Mouse (Mus musculus) pancreas, adult 10 weeks (tissue): ENCODE results near the gene Nlrp1a. TPM values are rescaled to one million over a fixed set of nuclear protein-coding genes. Genes with fewer than 3 reads are reported as not detected.

ENCODE experiments used
- polyA plus RNA-seq: library from polyadenylated mRNA; stranded (reverse); fragments of 350-450 nt; fragmentation: Illumina TruSeq; extraction: RNeasy Lipid Tissue Mini Kit (QIAGEN cat#74804); gene quantifications from one replicate; pipeline ENCODE4 v1.2.3, GENCODE M21; 2015; ENCODE audit warnings: low read depth, low replicate concordance; ENCODE audit not compliant: insufficient read depth

Gene Nlrp1a
- polyA plus RNA-seq = not detected

DNA sequence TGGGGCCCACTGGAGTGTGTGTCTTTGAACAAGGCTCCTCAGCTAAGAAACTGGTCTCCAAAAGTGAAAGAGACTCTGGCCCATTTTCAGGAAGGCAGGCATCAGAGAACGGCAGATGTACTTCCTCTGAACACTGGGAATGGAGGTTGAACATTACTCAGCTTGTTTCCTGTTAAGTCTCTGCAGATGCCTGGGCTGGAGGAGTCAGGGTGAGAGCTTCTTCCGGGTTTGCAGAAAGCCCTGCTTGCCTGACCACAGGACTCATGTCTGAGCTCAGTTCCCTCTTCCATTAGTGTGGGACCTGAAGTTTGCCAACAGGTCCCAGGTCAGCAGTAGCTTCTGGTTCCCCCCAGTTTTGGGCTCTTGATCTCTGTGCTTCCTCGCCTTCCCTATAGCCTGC is at the start of gene Nlrp1a:
TSS of gene Nlrp1a (minus strand) at position 44 of the 400 bp plus-strand sequence.

Other genes with a start within 250 kb of the Nlrp1a start
- 37.9 TPM for gene Nup88, start 174.7 kb downstream of the Nlrp1a start, polyA plus RNA-seq
- gene Rpain, start 174.5 kb downstream of the Nlrp1a start, polyA plus RNA-seq = 18.2 TPM
- 19.2 TPM for gene C1qbp, start 161.7 kb downstream of the Nlrp1a start, polyA plus RNA-seq
- 6.8 TPM for gene Dhx33, start 140.3 kb downstream of the Nlrp1a start, polyA plus RNA-seq
- gene Mis12, start 125.1 kb downstream of the Nlrp1a start, polyA plus RNA-seq = 4.7 TPM
- gene Derl2, start 124.9 kb downstream of the Nlrp1a start, polyA plus RNA-seq = 8.7 TPM
- gene 6330403K07Rik, start 111.2 kb downstream of the Nlrp1a start, polyA plus RNA-seq = not detected
- not detected for gene Nlrp1b, start 86.0 kb upstream of the Nlrp1a start, polyA plus RNA-seq